Mouse (Mus musculus) testis, adult 2 months (tissue): Measurements from ENCODE around the gene Fbxl7.

Source experiments
- CTCF ChIP-seq: fragments of 200-500 bp; IDR thresholded peaks from 2 replicates; pipeline ENCODE4 v1.5.1; 2012; ENCODE audit warnings: low read depth, mild to moderate bottlenecking, inconsistent platforms, low read length, moderate library complexity; ENCODE audit not compliant: control insufficient read depth, insufficient read depth, insufficient replicate concordance
- POLR2A ChIP-seq: fragments of 200-500 bp; IDR thresholded peaks from 2 replicates; pipeline ENCODE4 v1.6.1; 2012; ENCODE audit warnings: low read depth, mild to moderate bottlenecking, inconsistent platforms, low read length, moderate library complexity; ENCODE audit not compliant: control insufficient read depth

- TF ChIP-seq CTCF (no peak), POLR2A (no peak)
Measured at GRCm38 (mm10) chr15:26578500-26578899, 316.9 kb downstream of the Fbxl7 start.
